Mouse (Mus musculus) liver, adult (tissue): Measurements from ENCODE around the gene Tmem185a.

Experiments used
- GATA4 ChIP-seq: IDR thresholded peaks from 2 replicates; pipeline ENCODE4 v1.6.1; 2014; ENCODE audit warnings: mild to moderate bottlenecking, low read length; ENCODE audit not compliant: insufficient replicate concordance

Tmem185a gene

DNA sequence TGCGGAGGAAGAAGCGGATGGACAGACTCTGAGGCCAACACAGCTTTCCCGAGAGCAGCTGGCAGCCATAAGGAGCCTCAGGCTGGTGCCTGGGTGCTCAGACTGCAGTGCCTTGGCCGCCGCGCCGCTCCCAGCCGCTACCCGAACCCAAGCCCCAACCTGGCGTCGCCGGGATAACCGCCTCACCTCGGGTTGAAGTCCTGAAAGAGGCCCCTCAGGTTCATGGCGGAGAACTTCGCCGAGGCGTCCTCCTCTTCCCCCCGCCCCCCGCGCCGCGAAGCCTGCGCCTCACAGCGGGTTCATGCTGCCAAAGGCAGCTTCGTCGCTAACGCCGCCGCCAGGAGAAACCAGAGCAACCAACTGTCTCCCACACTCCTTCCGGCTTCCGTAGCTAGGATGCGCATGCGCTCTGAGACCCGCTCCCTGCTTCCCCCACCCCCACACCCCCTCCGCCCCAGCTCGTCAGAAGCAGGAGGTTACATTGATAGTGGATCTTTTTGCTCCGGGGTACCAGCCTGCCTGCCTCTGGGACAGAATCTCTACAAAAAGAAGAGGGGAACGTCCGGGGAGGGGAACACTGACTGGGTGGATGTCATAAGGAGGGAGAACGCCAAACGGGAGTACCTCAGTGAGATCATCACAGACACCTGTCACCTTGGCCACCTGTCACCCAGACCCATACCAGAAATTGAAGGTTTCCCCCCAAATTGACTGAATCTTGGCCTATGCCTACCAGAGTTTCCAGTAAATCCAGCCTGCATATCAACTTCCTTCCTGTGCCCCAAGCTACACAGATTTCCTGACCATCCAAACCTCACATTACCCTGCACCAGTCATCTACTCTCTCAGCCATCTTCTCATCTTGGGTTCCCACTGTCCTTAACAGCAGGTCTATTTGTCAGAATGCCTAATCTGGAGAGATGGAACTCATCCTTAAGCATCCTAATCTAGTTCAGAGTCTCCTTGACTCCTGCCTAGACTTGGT lies at the start of gene Tmem185a:
Gene Tmem185a, minus strand, starts transcription at position 389 of the 985 bp plus-strand sequence.
- TF ChIP-seq GATA4 = no peak

DNA sequence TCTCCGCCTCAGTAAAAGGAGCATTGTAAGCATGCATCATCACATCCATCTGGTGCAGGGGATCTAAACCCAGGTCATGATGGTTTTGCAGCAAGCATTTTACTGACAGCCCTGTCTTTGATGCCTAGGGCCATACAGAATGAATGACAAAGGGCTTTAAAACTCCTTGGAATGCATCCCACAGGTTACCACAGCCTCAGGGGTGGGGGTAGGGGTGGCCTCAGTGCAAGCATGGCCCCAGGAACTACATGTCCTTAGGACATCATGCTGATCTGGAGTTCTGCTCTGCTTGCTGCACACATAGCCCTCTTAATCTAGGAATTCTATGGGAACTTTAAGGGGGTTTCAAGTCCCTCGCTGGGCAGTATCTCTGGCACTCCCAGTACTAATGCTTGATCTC lies 5.2 kb upstream of the Tmem185a start:
- no peak for TF ChIP-seq GATA4

DNA sequence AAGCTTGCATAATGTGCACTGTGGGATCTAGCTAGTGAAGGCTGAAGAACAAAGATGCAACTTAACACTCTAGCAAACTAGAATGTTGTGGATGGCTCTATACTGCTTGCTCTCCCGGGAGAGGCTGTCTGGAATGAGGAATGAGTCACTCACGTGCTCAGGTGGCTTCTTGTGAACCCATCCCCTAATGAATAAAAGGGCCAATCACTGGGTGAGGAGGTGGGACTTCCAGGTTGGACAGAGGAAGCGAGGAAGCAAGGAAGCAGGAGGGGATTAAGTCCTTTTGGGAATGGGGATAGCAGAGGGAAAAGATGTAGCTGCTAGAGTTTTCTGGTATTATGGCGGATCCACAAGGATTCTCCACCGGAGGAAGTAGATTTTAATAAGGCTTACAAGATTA lies 1.7 kb upstream of the Tmem185a start:
- no peak for TF ChIP-seq GATA4

DNA sequence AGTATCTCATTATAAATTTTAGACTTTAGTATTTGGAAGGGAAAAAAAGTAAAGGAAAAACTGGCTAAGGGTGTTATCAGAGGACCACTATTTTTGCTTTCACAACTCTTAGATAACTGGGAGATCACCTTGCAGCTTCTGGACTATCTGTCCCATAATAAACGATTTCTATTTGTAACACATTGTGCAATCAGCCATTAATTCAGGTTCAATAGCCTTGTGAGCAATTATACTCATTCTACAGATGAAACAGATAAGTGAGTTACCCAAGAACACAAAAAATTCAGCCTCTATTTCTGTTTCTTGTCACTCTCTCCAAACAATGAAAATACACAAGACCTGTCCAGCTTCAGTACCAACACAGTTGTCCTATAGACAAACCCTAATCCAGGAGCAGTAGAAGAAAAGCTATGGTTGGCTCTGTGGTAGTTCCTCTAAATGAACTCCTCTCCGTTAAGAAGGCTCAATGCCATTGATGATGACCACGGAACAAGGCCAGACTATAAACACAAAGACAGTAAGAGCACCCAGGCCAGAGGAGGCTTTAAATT lies 1.7 kb downstream of the Tmem185a start:
- peak; percentile 80; the same call in 1 of the 2 replicates for TF ChIP-seq GATA4

DNA sequence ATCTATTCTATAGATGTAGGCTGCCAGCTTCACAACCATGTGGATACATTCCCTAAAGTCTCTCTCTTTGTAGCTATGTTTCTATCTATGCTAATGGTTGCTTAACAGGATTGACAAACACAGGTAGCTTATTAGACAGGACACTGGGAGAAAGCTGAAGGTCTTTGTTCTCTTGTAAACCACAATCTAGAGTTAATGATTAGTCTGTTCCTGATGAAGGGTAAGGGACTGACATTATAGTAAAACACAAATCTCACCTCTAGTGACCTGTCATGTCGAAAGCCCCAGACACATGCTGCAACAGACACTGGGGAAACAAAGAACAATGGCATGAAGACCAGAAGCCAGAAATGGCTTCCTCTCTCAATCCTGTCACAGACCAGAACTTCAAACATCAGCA lies 10.1 kb downstream of the Tmem185a start:
- TF ChIP-seq GATA4 = no peak

DNA sequence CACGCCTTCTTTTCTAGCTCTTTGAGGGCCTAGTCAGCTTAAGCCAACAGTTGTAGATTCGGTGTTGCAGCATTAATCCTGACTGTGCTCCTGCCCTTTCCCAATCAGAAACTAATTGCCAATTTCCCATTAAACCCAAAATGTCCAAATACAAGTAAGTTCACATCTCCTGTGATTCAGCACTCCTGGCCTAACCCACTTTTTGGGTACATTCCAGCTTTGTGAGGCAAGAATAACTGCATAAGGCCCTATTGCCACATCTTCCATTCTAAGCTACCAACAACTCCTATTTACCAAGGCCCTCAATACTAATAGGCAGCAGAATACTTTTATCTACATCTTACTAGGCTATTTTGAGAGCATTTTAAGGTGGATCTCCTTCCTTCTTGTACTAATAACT lies 11.5 kb downstream of the Tmem185a start:
- no peak for TF ChIP-seq GATA4

DNA sequence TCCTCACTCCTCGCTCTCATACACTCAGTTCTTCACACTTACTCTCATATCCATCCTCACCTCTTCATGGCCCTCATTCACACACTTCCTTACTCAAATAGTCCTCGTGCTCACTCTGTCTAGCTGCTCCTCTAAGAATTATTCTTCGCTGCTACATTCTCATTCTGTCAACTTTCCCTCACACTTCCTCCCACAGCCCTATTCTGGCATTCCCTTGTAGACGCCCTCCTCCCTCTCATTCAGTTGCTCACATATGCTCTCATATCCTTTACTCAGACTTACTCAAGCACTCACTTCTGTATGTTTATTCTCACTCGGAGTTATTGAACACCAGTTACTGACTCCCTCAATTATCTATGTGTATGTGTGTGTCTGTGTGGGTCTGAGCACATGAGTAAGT lies 13.4 kb downstream of the Tmem185a start:
- TF ChIP-seq GATA4 = no peak
